Mouse (Mus musculus) thymus, postnatal 4 days (tissue): ENCODE measurements around the gene Gnb1l.
A peak's percentile ranks its signal among the peaks of the same experiment; 100 is the strongest.

Experiments used
- DNase-seq: peaks from one replicate; pipeline ENCODE4 v3.0.0; 2021

Gnb1l gene

GRCm38 (mm10) chr16:18551604-18552003, 53.1 kb downstream of the Gnb1l start:
- no peak for DNase-seq

- no peak for DNase-seq
These were observed 53.7 kb downstream of the Gnb1l start for GRCm38 (mm10) chr16:18552106-18552710.

- DNase-seq: peak; percentile 49
These were observed 56.2 kb downstream of the Gnb1l start for GRCm38 (mm10) chr16:18554721-18555120.

GRCm38 (mm10) chr16:18555235-18555935, 56.9 kb downstream of the Gnb1l start:
- DNase-seq: no peak

GRCm38 (mm10) chr16:18556461-18556860, 57.9 kb downstream of the Gnb1l start:
- peak; percentile 72 for DNase-seq

GRCm38 (mm10) chr16:18564472-18564871, 66.0 kb downstream of the Gnb1l start:
- DNase-seq: no peak

GRCm38 (mm10) chr16:18568599-18568998, 70.1 kb downstream of the Gnb1l start:
- DNase-seq: no peak

- no peak for DNase-seq
These were observed 75.7 kb downstream of the Gnb1l start for GRCm38 (mm10) chr16:18574196-18574595.

GRCm38 (mm10) chr16:18577071-18577470, 78.6 kb downstream of the Gnb1l start:
- DNase-seq: no peak

- DNase-seq: no peak
These were observed 79.2 kb downstream of the Gnb1l start for GRCm38 (mm10) chr16:18577599-18578160.

GRCm38 (mm10) chr16:18580389-18580788, 81.9 kb downstream of the Gnb1l start:
- no peak for DNase-seq

- DNase-seq: no peak
These were observed 82.6 kb downstream of the Gnb1l start for GRCm38 (mm10) chr16:18581050-18581622.

GRCm38 (mm10) chr16:18581623-18582205, 83.2 kb downstream of the Gnb1l start:
- DNase-seq: peak; percentile 50

GRCm38 (mm10) chr16:18582426-18583148, 84.1 kb downstream of the Gnb1l start:
- peak; percentile 30 for DNase-seq

- DNase-seq: no peak
These were observed 84.7 kb downstream of the Gnb1l start for GRCm38 (mm10) chr16:18583169-18583568.

- no peak for DNase-seq
These were observed 85.3 kb downstream of the Gnb1l start for GRCm38 (mm10) chr16:18583673-18584357.

- no peak for DNase-seq
These were observed 86.5 kb downstream of the Gnb1l start for GRCm38 (mm10) chr16:18584901-18585510.

GRCm38 (mm10) chr16:18585676-18586075, 87.2 kb downstream of the Gnb1l start:
- no peak for DNase-seq

- peak; percentile 35 for DNase-seq
These were observed 87.8 kb downstream of the Gnb1l start for GRCm38 (mm10) chr16:18586076-18586905.

GRCm38 (mm10) chr16:18586906-18587546, 88.5 kb downstream of the Gnb1l start:
- DNase-seq: no peak
